ENCODE assay signal across 11 mouse cellular contexts in the genomic region with DNA sequence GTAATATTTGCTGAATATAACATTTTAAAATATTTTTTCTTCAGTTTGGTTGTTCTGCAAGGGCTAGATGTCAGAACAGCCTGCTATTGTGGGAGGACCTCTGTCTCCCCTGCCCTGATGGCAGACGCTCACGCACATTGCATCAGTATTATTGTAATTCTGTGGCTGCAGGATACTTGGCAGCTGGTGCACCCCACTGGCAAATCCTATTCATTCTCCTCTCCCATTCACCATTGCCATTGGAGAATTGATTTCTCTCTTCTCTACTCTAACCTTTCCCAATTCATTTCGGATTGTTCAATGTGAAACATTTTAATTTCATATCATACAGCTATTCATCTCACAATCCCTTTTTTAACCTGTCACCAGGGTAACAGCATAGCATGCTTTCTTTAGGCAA.
DNase-seq lines count a peak whose midpoint lies in the region; ATAC-seq lines count a peak whose summit lies in the region.
"Had no signal": no experiment of that assay in that cellular context is flagged by ENCODE, and none has a peak within 500 bp of the region (broad histone marks: within the 10 kb centered on the region; RNA-seq: fewer than 3 reads in every experiment).

No protein-coding gene starts in this region.

- H3K27ac ChIP-seq in hindbrain, embryonic 11.5 days (ENCODE audit: low read depth, low read length): no peak overlapping the region
- no peak overlapping the region for H3K27ac ChIP-seq in midbrain, embryonic 11.5 days (ENCODE audit: low read depth, low read length)
- H3K27ac ChIP-seq: embryonic facial prominence, embryonic 15.5 days had no signal

- H3K9me3 ChIP-seq in hindbrain, embryonic 11.5 days (ENCODE audit: control insufficient read depth, low read length): no peaks in the 10 kb centered on the region
- H3K9me3 ChIP-seq in midbrain, embryonic 11.5 days (ENCODE audit: control insufficient read depth, low read length): no peaks in the 10 kb centered on the region
- H3K9me3 ChIP-seq: embryonic facial prominence, embryonic 15.5 days had no signal

- intact Hi-C loops in heart, postnatal 10 days (cut with DNase I): no loop called here

- no peaks in the 10 kb centered on the region; the same call in 1 of the 2 replicates for H3K4me1 ChIP-seq in hindbrain, embryonic 11.5 days (replicated peaks; ENCODE audit: control insufficient read depth, insufficient read depth, low read length)
- H3K4me1 ChIP-seq in midbrain, embryonic 11.5 days (ENCODE audit: control insufficient read depth, insufficient read depth, low read length): peaks cover 9% of the 10 kb centered on the region
- H3K4me1 ChIP-seq: embryonic facial prominence, embryonic 15.5 days had no signal

- WGBS in hindbrain, embryonic 11.5 days: 19% methylated on average over 3 of the region's 3 CpGs
- 16% methylated on average over 3 of the region's 3 CpGs for WGBS in midbrain, embryonic 11.5 days

- H3K9ac ChIP-seq in hindbrain, embryonic 11.5 days (ENCODE audit: low read depth, low read length): no peak overlapping the region
- no peak overlapping the region for H3K9ac ChIP-seq in midbrain, embryonic 11.5 days (ENCODE audit: low read length)
- H3K9ac ChIP-seq: embryonic facial prominence, embryonic 15.5 days had no signal

- no peaks in the 10 kb centered on the region for H3K36me3 ChIP-seq in hindbrain, embryonic 11.5 days (ENCODE audit: control insufficient read depth, insufficient read depth, low read length)
- no peaks in the 10 kb centered on the region for H3K36me3 ChIP-seq in midbrain, embryonic 11.5 days (ENCODE audit: control insufficient read depth, insufficient read depth, low read length)
- H3K36me3 ChIP-seq: embryonic facial prominence, embryonic 15.5 days had no signal

- no peak overlapping the region for H3K4me3 ChIP-seq in hindbrain, embryonic 11.5 days (ENCODE audit: low read depth, low read length)
- no peak overlapping the region for H3K4me3 ChIP-seq in midbrain, embryonic 11.5 days (ENCODE audit: low read depth, low read length)
- H3K4me3 ChIP-seq: embryonic facial prominence, embryonic 15.5 days had no signal

- H3K4me2 ChIP-seq in hindbrain, embryonic 11.5 days (replicated peaks; ENCODE audit: low read depth, low read length): no peak overlapping the region
- no peak overlapping the region for H3K4me2 ChIP-seq in midbrain, embryonic 11.5 days
- H3K4me2 ChIP-seq: embryonic facial prominence, embryonic 15.5 days had no signal

- no peaks in the 10 kb centered on the region for H3K27me3 ChIP-seq in hindbrain, embryonic 11.5 days (ENCODE audit: control insufficient read depth, insufficient read depth, low read length)
- no peaks in the 10 kb centered on the region for H3K27me3 ChIP-seq in midbrain, embryonic 11.5 days (ENCODE audit: control insufficient read depth, insufficient read depth, low read length)
- H3K27me3 ChIP-seq: embryonic facial prominence, embryonic 15.5 days; Patski had no signal

- peak; percentile 23 for DNase-seq in embryo, embryonic 10 days (ENCODE audit: low spot score)
- DNase-seq in embryo, embryonic 9.5 days (ENCODE audit: extremely low spot score): no peak
- peak; percentile 73 for DNase-seq in brain, adult 2 months (ENCODE audit: low read depth, low spot score)
- DNase-seq in hindbrain, embryonic 11.5 days (ENCODE audit: low spot score): peak; percentile 29
- DNase-seq in midbrain, embryonic 11.5 days (ENCODE audit: low spot score, missing footprints): peak; percentile 84
- DNase-seq in spleen, postnatal 36 days (ENCODE audit: low spot score in 2 of 2): no peak
- no peak for DNase-seq in heart, postnatal 10 days

- ATAC-seq in hindbrain, embryonic 11.5 days (ENCODE audit: low FRiP score): peak; percentile 88
- ATAC-seq in midbrain, embryonic 11.5 days (ENCODE audit: low FRiP score): peak; percentile 90
- no peak for ATAC-seq in erythroblast, adult 5-6 weeks (replicated peaks; ENCODE audit: low FRiP score, poor library complexity, severe bottlenecking)
- ATAC-seq: inflammation-experienced regulatory T-cells, adult 6 months; Patski had no signal

Comparison
In these comparisons a context has a peak if more than half of its experiments do, and no peak if none do; other contexts are left out.
1. DNase-seq: peak in embryo, embryonic 10 days (single experiment), brain, adult 2 months (single experiment), hindbrain, embryonic 11.5 days (single experiment) and midbrain, embryonic 11.5 days (single experiment); none in embryo, embryonic 9.5 days (single experiment), spleen, postnatal 36 days (0 of 2) and heart, postnatal 10 days (0 of 2).